Mouse (Mus musculus): ENCODE measurements around the gene Swsap1. TPM values are rescaled to one million over a fixed set of nuclear protein-coding genes. Genes with fewer than 3 reads are reported as not detected.
A peak's percentile ranks its signal among the peaks of the same experiment; 100 is the strongest.

The Swsap1 gene
- polyA plus RNA-seq (2012; fragmentation: generic; extraction: Trizol), result 8.9 TPM

- H3K36me3 ChIP-seq (ENCODE audit: control insufficient read depth, insufficient read depth), result no peaks in the 10 kb centered on the region
- TF ChIP-seq POLR2A (IDR thresholded peaks at IDR 0.05; ENCODE audit: insufficient read length, low read depth), result peak; percentile 70
- peak; percentile 9 for TF ChIP-seq SRF (IDR thresholded peaks at IDR 0.05; ENCODE audit: control insufficient read depth, insufficient read length, low read depth)
- TF ChIP-seq REST (IDR thresholded peaks at IDR 0.05; ENCODE audit: insufficient read depth, insufficient read length), result no peak
- TF ChIP-seq POLR2AphosphoS2 (IDR thresholded peaks at IDR 0.05; ENCODE audit: insufficient read length, low read depth), result peak; percentile 58
- no peak for TF ChIP-seq E2F4 (IDR thresholded peaks at IDR 0.05; ENCODE audit: insufficient read depth)
- TF ChIP-seq CEBPB (IDR thresholded peaks at IDR 0.05; ENCODE audit: insufficient read depth, poor library complexity, severe bottlenecking), result no peak
- H3ac ChIP-seq (ENCODE audit: control insufficient read depth, insufficient read length), result peak within 1 kb of the TSS; percentile 91
- H3K4me3 ChIP-seq, result peak within 1 kb of the TSS; percentile 39
- no peaks in the 10 kb centered on the region for H3K27me3 ChIP-seq (ENCODE audit: control insufficient read depth, insufficient read depth, insufficient read length)
- H3K79me2 ChIP-seq (ENCODE audit: control insufficient read depth, insufficient read depth), result no peaks in the 10 kb centered on the region
- H3K4me2 ChIP-seq (ENCODE audit: low read depth), result peak within 1 kb of the TSS; percentile 96
These were observed at the start of gene Swsap1 for GRCm38 (mm10) chr9:21955570-21956281. Gene Swsap1 (plus strand): TSS chr9:21955755.

- no peak for TF ChIP-seq REST (IDR thresholded peaks at IDR 0.05; ENCODE audit: insufficient read depth, insufficient read length)
- no peak for TF ChIP-seq SRF (IDR thresholded peaks at IDR 0.05; ENCODE audit: control insufficient read depth, insufficient read length, low read depth)
- TF ChIP-seq POLR2A (IDR thresholded peaks at IDR 0.05; ENCODE audit: insufficient read length, low read depth), result no peak
- TF ChIP-seq MAX (IDR thresholded peaks at IDR 0.05; ENCODE audit: low read depth), result no peak
- TF ChIP-seq TCF12 (IDR thresholded peaks at IDR 0.05; ENCODE audit: insufficient read depth, poor library complexity, severe bottlenecking), result no peak
- no peak for TF ChIP-seq USF1 (IDR thresholded peaks at IDR 0.05; ENCODE audit: low read depth)
- H3K79me2 ChIP-seq (ENCODE audit: control insufficient read depth, insufficient read depth), result no peaks in the 10 kb centered on the region
- no peak overlapping the region for H3ac ChIP-seq (ENCODE audit: control insufficient read depth, insufficient read length)
- no peak overlapping the region for H3K4me3 ChIP-seq
- H3K36me3 ChIP-seq (ENCODE audit: control insufficient read depth, insufficient read depth), result no peaks in the 10 kb centered on the region
- H3K27me3 ChIP-seq (ENCODE audit: control insufficient read depth, insufficient read depth, insufficient read length), result peaks cover 3% of the 10 kb centered on the region
- no peak overlapping the region for H3K4me2 ChIP-seq (ENCODE audit: low read depth)
These were observed 47.3 kb upstream of the Swsap1 start for GRCm38 (mm10) chr9:21908216-21908615.

DNA sequence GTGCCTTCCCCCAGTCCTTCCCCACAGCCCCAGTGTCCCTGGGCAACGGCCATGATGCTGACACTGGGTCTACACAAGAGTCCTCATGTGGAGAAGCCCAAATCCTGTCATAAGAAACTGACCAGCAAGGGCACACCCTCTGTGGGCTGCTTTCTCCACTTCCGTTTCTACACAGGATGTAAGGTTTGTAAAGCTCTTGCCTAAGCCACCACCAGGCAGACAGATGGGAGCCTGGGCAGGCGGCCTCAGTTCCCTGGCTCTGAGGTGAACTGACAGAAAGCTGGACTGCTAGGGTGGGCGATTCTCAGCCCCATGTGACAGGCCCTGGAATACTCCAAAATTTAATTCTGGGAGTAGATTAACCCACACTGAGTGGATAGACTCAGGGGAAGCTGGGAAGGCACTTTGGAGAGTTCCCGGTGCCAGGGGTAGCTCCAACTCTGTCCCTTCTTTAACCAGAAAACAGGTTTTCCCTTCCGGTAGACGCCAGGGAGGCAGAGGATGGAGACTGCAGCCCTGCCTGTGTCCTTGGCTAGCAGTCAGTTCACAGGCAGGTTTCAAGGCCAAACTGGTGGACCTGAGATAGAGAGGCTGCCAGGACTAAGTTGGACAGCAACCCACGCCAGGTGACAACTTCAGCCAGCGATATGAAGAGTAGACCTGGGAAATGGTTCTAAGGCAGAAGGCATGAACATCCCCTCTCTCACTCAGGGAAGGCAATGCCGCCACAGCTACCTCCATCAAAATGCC, 45.9 kb upstream of the Swsap1 start:
- Histone ChIP-seq H3K79me2 (ENCODE audit: control insufficient read depth, insufficient read depth) (no peaks in the 10 kb centered on the region), H3K36me3 (ENCODE audit: control insufficient read depth, insufficient read depth) (no peaks in the 10 kb centered on the region), H3K4me3 (no peak overlapping the region), H3K27me3 (ENCODE audit: control insufficient read depth, insufficient read depth, insufficient read length) (peaks cover 3% of the 10 kb centered on the region), H3K4me2 (ENCODE audit: low read depth) (no peak overlapping the region), H3ac (ENCODE audit: control insufficient read depth, insufficient read length) (no peak overlapping the region)
- no peak for TF ChIP-seq MAX (IDR thresholded peaks at IDR 0.05; ENCODE audit: low read depth)
- no peak for TF ChIP-seq MYOG (IDR thresholded peaks at IDR 0.05; ENCODE audit: control insufficient read depth in 1 of 3, insufficient read depth in 1 of 3, insufficient read length in 2 of 3, low read depth in 2 of 3)
- no peak for TF ChIP-seq TCF3 (IDR thresholded peaks at IDR 0.05; ENCODE audit: insufficient read length, low read depth)
- no peak for TF ChIP-seq POLR2AphosphoS2 (IDR thresholded peaks at IDR 0.05; ENCODE audit: insufficient read length, low read depth)
- no peak for TF ChIP-seq MYOD1 (IDR thresholded peaks at IDR 0.05; ENCODE audit: control insufficient read depth in 1 of 3, insufficient read length in 2 of 3, low read depth in 2 of 3)
- TF ChIP-seq REST (IDR thresholded peaks at IDR 0.05; ENCODE audit: insufficient read depth, insufficient read length), result no peak
- TF ChIP-seq USF1 (IDR thresholded peaks at IDR 0.05; ENCODE audit: low read depth), result no peak
- TF ChIP-seq CEBPB (IDR thresholded peaks at IDR 0.05; ENCODE audit: insufficient read depth, poor library complexity, severe bottlenecking), result no peak
- no peak for TF ChIP-seq SRF (IDR thresholded peaks at IDR 0.05; ENCODE audit: control insufficient read depth, insufficient read length, low read depth)
- no peak for TF ChIP-seq E2F4 (IDR thresholded peaks at IDR 0.05; ENCODE audit: insufficient read depth)
- no peak for TF ChIP-seq TCF12 (IDR thresholded peaks at IDR 0.05; ENCODE audit: insufficient read depth, poor library complexity, severe bottlenecking)
- TF ChIP-seq POLR2A (IDR thresholded peaks at IDR 0.05; ENCODE audit: insufficient read length, low read depth), result no peak

DNA sequence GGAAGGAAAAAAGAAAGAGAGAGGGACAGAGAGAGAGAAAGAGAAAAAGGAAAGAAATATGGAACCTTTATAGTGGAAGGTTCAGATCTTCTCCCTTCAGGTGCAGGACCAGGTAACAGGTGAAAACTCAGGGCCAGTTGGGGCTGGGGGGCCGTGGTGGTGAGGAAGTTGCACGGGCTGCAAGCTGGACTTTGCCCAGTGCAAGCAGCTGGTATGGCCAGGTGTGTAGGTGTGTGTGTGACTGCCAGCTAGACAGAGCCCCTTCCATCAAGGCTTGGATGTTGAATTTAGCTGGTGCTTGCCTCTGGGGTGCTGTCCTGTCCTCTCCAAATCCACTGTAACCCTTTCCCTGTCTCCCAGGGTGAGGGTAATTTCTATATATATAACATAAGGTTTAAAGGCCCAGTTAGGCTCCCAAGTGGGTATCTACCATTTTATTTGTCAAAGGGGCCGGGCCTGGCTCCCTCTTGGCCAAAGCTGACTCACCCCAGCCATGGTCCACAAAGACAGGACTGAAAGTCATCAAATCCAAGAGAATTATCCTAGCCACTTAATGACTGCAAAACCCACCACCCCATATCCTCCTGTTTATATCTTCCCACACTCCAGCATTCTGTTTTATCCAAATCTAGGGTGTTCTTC, 38.6 kb upstream of the Swsap1 start:
- Histone ChIP-seq H3K27me3 (ENCODE audit: control insufficient read depth, insufficient read depth, insufficient read length) (no peaks in the 10 kb centered on the region), H3K79me2 (ENCODE audit: control insufficient read depth, insufficient read depth) (no peaks in the 10 kb centered on the region), H3ac (ENCODE audit: control insufficient read depth, insufficient read length) (peak overlapping the region; percentile 23), H3K4me3 (peak overlapping the region; percentile 26), H3K4me2 (ENCODE audit: low read depth) (peak overlapping the region; percentile 84), H3K36me3 (ENCODE audit: control insufficient read depth, insufficient read depth) (no peaks in the 10 kb centered on the region)
- no peak for TF ChIP-seq TCF3 (IDR thresholded peaks at IDR 0.05; ENCODE audit: insufficient read length, low read depth)
- TF ChIP-seq E2F4 (IDR thresholded peaks at IDR 0.05; ENCODE audit: insufficient read depth), result no peak
- no peak for TF ChIP-seq REST (IDR thresholded peaks at IDR 0.05; ENCODE audit: insufficient read depth, insufficient read length)
- no peak for TF ChIP-seq POLR2AphosphoS2 (IDR thresholded peaks at IDR 0.05; ENCODE audit: insufficient read length, low read depth)
- no peak for TF ChIP-seq CEBPB (IDR thresholded peaks at IDR 0.05; ENCODE audit: insufficient read depth, poor library complexity, severe bottlenecking)
- TF ChIP-seq USF1 (IDR thresholded peaks at IDR 0.05; ENCODE audit: low read depth), result no peak

All from myocyte (in vitro differentiated cells).